Mouse (Mus musculus) kidney, postnatal 0 days (tissue): Measurements from ENCODE around the gene Nr2f6. TPM values are rescaled to one million over a fixed set of nuclear protein-coding genes. Genes with fewer than 3 reads are reported as not detected.
A peak's percentile ranks its signal among the peaks of the same experiment; 100 is the strongest.

Experiments
- ATAC-seq: fragments of 200-750 bp; cut with Nextera tagmentation; replicated peaks from 2 replicates; pipeline ENCODE4 v1.8.0; 2017; ENCODE audit warnings: low read depth, moderate number of reproducible peaks, moderate TSS enrichment, moderate library complexity; ENCODE audit not compliant: low FRiP score
- DNase-seq: peaks from one replicate; pipeline ENCODE4 v3.0.0-alpha.2; 2016; ENCODE audit warnings: low spot score
- H3K27ac ChIP-seq: fragments of 300-500 bp; sonication (generic); 2 replicates; pipeline ENCODE4 v1.5.1; 2014; ENCODE audit warnings: mild to moderate bottlenecking
- H3K27me3 ChIP-seq: fragments of 300-500 bp; sonication (generic); 2 replicates; pipeline ENCODE4 v1.6.1; 2014; ENCODE audit warnings: low read length, mixed read lengths; ENCODE audit not compliant: insufficient read depth
- H3K36me3 ChIP-seq: fragments of 300-500 bp; sonication (generic); 2 replicates; pipeline ENCODE4 v1.6.1; 2014; ENCODE audit warnings: low read length, mixed read lengths; ENCODE audit not compliant: insufficient read depth
- H3K4me1 ChIP-seq: fragments of 300-500 bp; sonication (generic); replicated peaks from 2 replicates; pipeline ENCODE4 v1.6.1; 2014; ENCODE audit warnings: antibody characterized with exemption, low read length, mixed read lengths; ENCODE audit not compliant: insufficient read depth
- H3K4me2 ChIP-seq: fragments of 300-500 bp; sonication (generic); 2 replicates; pipeline ENCODE4 v1.6.1; 2014; ENCODE audit warnings: mild to moderate bottlenecking, low read length, moderate library complexity, mixed read lengths
- H3K4me3 ChIP-seq: fragments of 300-500 bp; sonication (generic); replicated peaks from 2 replicates; pipeline ENCODE4 v1.5.1; 2014; ENCODE audit warnings: low read depth, low read length
- H3K9ac ChIP-seq: fragments of 300-500 bp; sonication (generic); 2 replicates; pipeline ENCODE4 v1.6.1; 2014; ENCODE audit warnings: low read depth, low read length
- H3K9me3 ChIP-seq: fragments of 300-500 bp; sonication (generic); replicated peaks from 2 replicates; pipeline ENCODE4 v1.6.1; 2016; ENCODE audit warnings: low read length, inconsistent platforms, mixed read lengths
- CTCF ChIP-seq: IDR thresholded peaks from 2 replicates; pipeline ENCODE4 v1.5.1; 2016; ENCODE audit warnings: antibody characterized with exemption, low read depth, mild to moderate bottlenecking, moderate library complexity
- WGBS: fragments of 180-500 bp; shearing (Covaris S2); extraction: QIAGEN DNeasy Blood & Tissue Kit; methylation state at CpG from one replicate; pipeline ENCODE4 v1.1.7; 2014; 5-methylcytosine and 5-hydroxymethylcytosine counted together
- polyA plus RNA-seq: library from polyadenylated mRNA; unstranded; fragments of >200 nt; fragmentation: Nextera tagmentation; extraction: Ambion mirVana; gene quantifications from 2 replicates; pipeline ENCODE4 v1.2.1, GENCODE M21; 2015

Gene Nr2f6
- polyA plus RNA-seq, 1 experiment from 2014 or later = 138 TPM

DNA sequence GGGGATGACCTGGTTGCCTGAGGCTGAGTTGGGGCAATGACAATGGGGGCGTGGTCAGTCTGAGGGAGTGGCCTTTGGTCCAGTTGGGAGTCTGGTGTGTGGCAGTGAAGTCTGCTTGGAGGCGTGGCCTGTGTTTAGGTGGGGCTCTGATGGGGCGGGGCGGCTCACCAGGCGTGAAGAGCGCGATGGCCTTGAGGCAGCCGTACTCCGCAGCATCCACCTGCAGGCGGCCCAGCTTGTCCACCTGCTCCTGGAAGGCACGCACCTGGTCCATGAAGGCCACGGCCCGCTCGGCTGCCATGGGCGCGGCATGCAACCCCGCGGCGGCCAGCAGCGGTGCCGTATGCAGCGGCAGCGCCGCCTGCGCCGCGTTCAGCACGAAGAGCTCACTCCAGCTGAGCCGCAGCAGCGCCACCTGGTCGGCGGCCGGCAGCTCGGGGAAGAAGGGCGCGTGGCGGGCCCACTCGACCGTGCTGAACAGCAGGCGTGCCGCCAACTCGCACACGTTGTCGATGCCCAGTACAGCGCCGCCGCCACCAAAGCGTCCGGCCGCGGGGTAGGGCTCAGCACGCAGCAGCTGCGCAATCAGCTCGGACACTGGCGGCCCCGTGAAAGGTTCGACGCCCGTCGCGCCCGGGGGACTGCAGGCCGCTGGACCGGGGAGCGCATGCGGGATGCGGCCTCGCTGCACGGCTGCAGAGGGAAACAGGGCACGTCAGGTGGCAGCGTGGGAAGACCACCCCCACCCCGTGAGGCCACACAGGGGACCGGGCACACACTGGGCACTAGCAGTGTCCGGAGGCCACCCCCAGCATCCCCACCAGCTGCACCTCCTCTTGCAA is 6.0 kb downstream of the Nr2f6 start:
- peak; percentile 14; the same call in 1 of the 2 replicates for TF ChIP-seq CTCF
- ATAC-seq (peak; percentile 29), DNase-seq (peak; percentile 80)
- H3K4me2 ChIP-seq = peak overlapping the region; percentile 47
- H3K27ac ChIP-seq = peak overlapping the region; percentile 54; the same call in 1 of the 2 replicates
- 0 out of 2 replicates have a peak overlapping the region, but pooled peaks have one; percentile 14 for H3K4me3 ChIP-seq
- WGBS = 13% methylated on average over 73 of the region's 74 CpGs
- peaks cover 50% of the 10 kb centered on the region for H3K4me1 ChIP-seq
- 0 out of 2 replicates have a peak overlapping the region, but pooled peaks have one; percentile 27 for H3K9ac ChIP-seq
- H3K9me3 ChIP-seq = no peaks in the 10 kb centered on the region
- no peaks in the 10 kb centered on the region for H3K27me3 ChIP-seq
- H3K36me3 ChIP-seq = peaks cover 38% of the 10 kb centered on the region

GRCm38 (mm10) chr8:71374616-71375206 is 7.0 kb downstream of the Nr2f6 start:
- no peak for TF ChIP-seq CTCF
- 62% methylated on average over 17 of the region's 17 CpGs for WGBS
- DNase-seq (peak; percentile 71), ATAC-seq (no peak)
- Histone ChIP-seq H3K9me3 (no peaks in the 10 kb centered on the region), H3K4me1 (peaks cover 50% of the 10 kb centered on the region), H3K4me3 (no peak overlapping the region), H3K36me3 (peaks cover 40% of the 10 kb centered on the region), H3K27ac (no peak overlapping the region), H3K9ac (no peak overlapping the region), H3K27me3 (no peaks in the 10 kb centered on the region), H3K4me2 (no peak overlapping the region)

DNA sequence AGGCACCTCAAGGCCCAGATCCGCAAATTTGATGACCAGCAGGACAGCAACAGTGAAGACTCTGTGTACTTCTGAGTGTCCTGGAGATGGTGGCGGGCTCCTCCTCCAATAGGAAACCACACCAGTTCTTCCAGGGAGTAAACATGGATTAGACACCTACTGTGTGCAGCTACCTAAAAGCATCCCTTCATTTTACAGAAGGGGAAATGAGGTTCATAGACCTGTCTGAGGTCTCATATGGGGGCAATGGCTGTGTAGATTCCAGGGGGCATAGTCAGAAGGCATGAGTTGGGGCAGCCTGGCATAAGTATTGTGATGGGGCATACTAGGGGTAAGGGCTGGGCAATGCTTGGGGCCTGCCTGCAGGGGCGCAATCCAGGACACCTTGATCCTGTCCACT is 8.8 kb downstream of the Nr2f6 start:
- no peak for DNase-seq
- no peaks in the 10 kb centered on the region for H3K27me3 ChIP-seq
- WGBS = 90% methylated on average over 3 of the region's 3 CpGs
- no peak overlapping the region for H3K9ac ChIP-seq
- no peak overlapping the region for H3K4me3 ChIP-seq
- H3K27ac ChIP-seq = no peak overlapping the region
- H3K36me3 ChIP-seq = peaks cover 44% of the 10 kb centered on the region
- peaks cover 35% of the 10 kb centered on the region for H3K4me1 ChIP-seq
- no peaks in the 10 kb centered on the region for H3K9me3 ChIP-seq
- 0 out of 2 replicates have a peak, but pooled peaks have one; percentile 3 for TF ChIP-seq CTCF
- H3K4me2 ChIP-seq = no peak overlapping the region
- no peak for ATAC-seq

GRCm38 (mm10) chr8:71372427-71372826 is 9.3 kb downstream of the Nr2f6 start:
- H3K27ac ChIP-seq = 0 out of 2 replicates have a peak overlapping the region, but pooled peaks have one; percentile 8
- H3K4me1 ChIP-seq = peaks cover 36% of the 10 kb centered on the region
- 88% methylated on average over 12 of the region's 12 CpGs for WGBS
- DNase-seq (no peak), ATAC-seq (no peak)
- H3K27me3 ChIP-seq = no peaks in the 10 kb centered on the region
- H3K36me3 ChIP-seq = peaks cover 38% of the 10 kb centered on the region
- TF ChIP-seq CTCF = no peak
- no peak overlapping the region for H3K4me3 ChIP-seq
- no peaks in the 10 kb centered on the region for H3K9me3 ChIP-seq
- no peak overlapping the region for H3K9ac ChIP-seq
- no peak overlapping the region for H3K4me2 ChIP-seq

DNA sequence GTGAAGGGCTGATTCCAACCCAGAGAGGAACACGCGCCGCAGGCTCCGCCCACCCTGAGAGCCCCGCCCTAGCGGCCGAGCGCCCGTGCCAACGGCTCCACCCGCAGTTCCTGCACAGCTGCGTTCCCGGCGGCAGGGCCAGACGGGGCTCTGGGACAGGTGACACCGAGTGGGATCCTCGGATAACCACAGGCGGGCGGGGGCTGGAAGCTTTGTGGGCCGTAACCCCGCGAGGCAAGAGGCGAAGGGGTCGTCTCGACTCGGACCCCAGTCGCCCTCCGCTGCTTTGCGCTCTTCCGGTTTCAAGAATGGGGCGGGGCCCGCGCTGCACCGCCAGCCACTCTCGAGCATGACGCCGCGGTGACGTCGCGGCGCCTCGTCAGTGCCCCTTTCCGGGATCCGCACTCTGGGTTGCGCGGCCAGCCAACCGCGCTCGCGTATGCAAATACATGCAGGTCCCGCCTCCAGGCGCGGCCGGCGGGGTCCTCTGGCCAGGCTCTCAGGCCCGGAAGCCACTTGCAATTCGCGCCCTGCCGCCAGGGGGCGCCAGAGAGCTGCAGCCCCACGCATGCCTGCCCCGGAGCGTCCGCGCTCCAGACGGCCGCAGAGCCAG is 10.4 kb downstream of the Nr2f6 start, which contains the start of gene Ocel1:
Gene Ocel1 (plus strand): TSS at position 63 of the 613 bp plus-strand sequence.
- ATAC-seq (peak; percentile 88), DNase-seq (peak; percentile 97)
- Histone ChIP-seq H3K27me3 (no peaks in the 10 kb centered on the region), H3K27ac (peak within 1 kb of the TSS; percentile 85), H3K4me1 (peaks cover 27% of the 10 kb centered on the region), H3K9me3 (no peaks in the 10 kb centered on the region), H3K9ac (peak within 1 kb of the TSS; percentile 49), H3K4me2 (peak within 1 kb of the TSS; percentile 44), H3K4me3 (peak within 1 kb of the TSS; percentile 57), H3K36me3 (peaks cover 33% of the 10 kb centered on the region)
- under 1% methylated on average over 62 of the region's 68 CpGs for WGBS
- peak; percentile 99 for TF ChIP-seq CTCF

DNA sequence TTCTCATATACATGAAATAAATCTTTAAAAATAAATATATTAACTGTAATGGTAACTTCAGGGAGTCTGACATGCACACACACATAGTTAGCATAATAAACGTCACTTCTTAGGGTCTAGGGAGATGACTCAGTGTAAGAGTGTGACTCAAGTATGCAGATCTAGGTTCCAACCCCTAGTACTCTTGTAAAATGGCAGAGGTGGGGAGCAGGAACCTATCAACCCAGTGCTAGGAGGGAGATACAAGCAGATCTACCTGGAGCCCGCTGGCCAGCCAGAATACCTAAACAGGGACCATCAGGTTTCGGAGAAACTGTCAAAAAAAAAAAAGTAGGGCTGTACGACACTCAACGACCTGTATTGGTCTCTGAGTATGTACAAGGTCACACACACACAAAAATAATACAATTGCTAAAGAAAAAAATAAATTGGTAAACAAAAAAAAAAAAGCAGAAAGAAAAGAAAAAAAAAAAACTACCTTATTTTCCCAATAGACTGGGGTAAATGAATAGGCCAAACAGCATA is 11.0 kb downstream of the Nr2f6 start:
- Histone ChIP-seq H3K9ac (peak overlapping the region; percentile 49), H3K4me1 (peaks cover 22% of the 10 kb centered on the region), H3K9me3 (no peaks in the 10 kb centered on the region), H3K36me3 (peaks cover 33% of the 10 kb centered on the region), H3K4me2 (peak overlapping the region; percentile 44), H3K27me3 (no peaks in the 10 kb centered on the region), H3K27ac (peak overlapping the region; percentile 85; the same call in 1 of the 2 replicates), H3K4me3 (peak overlapping the region; percentile 57)
- ATAC-seq (no peak), DNase-seq (no peak)
- no peak for TF ChIP-seq CTCF
- 17% methylated on average over 5 of the region's 5 CpGs for WGBS
